Mouse (Mus musculus): ENCODE measurements around the gene Olfr65. TPM values are rescaled to one million over a fixed set of nuclear protein-coding genes. Genes with fewer than 3 reads are reported as not detected.

Gene Olfr65
- polyA plus RNA-seq (2014; fragmentation: Nextera tagmentation; extraction: Ambion mirVana), result 0.13 and 0.35 TPM in 2 replicates

DNA sequence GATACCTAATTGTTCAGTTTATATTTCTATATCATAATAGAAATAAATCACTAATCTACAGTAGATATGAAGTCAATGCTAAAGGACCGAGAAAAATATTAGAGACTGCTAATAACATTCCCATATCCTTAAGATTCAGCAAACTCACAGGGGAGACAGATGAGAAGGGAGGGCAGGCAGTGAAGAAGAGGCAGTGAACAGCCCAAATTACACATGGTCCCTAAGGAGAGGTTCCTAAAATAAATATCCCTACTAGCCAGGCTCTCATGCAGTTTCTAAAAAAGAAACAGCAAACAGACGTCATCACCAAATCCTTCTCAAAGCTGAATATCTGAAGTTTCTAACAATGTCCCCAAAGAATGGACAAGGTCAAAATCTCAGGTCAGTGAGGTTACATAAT, at the start of gene Olfr65:
Gene Olfr65 (plus strand): TSS at position 301 of the 400 bp plus-strand sequence.
- Histone ChIP-seq H3K4me2 (ENCODE audit: low read depth, low read length) (no peak within 1 kb of the TSS), H3K36me3 (ENCODE audit: control insufficient read depth, insufficient read depth, low read length) (no peaks in the 10 kb centered on the region), H3K4me3 (ENCODE audit: low read depth, low read length) (no peak within 1 kb of the TSS), H3K27me3 (replicated peaks; ENCODE audit: control insufficient read depth, insufficient read depth, low read length) (no peaks in the 10 kb centered on the region), H3K27ac (replicated peaks; ENCODE audit: low read depth, low read length) (no peak within 1 kb of the TSS), H3K4me1 (ENCODE audit: control insufficient read depth, insufficient read depth, low read length) (no peaks in the 10 kb centered on the region), H3K9me3 (ENCODE audit: control insufficient read depth, low read length) (no peaks in the 10 kb centered on the region), H3K9ac (ENCODE audit: low read depth, low read length) (no peak within 1 kb of the TSS)
- no peak for DNase-seq (ENCODE audit: low spot score)
- WGBS, result 73% methylated on average over 2 of the region's 2 CpGs
- no peak for ATAC-seq (ENCODE audit: low read depth)

DNA sequence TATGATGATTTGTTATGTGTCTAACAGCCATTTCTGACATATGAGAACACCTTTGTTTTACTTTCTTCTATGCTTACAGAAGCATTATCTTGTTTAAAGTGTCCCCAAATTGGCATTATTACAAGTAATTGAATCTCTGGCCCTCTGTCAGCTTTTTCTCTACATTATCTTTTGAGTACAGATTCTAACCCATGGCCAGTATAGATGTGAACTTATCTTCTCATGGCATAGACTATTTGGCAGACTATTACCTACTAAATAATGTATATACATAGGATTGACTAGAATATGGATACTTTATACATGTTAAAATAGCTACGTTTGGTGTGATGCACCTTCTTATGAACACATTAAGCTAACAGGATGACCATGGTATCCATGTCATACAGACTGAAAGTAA, 48.6 kb upstream of the Olfr65 start:
- ATAC-seq (ENCODE audit: low read depth) (no peak), DNase-seq (ENCODE audit: low spot score) (no peak)
- H3K27ac ChIP-seq (replicated peaks; ENCODE audit: low read depth, low read length), result no peak overlapping the region
- H3K4me2 ChIP-seq (ENCODE audit: low read depth, low read length), result no peak overlapping the region
- 69% methylated on average over 1 of the region's 1 CpGs for whole genome bisulfite sequencing
- no peak overlapping the region for H3K9ac ChIP-seq (ENCODE audit: low read depth, low read length)
- H3K9me3 ChIP-seq (ENCODE audit: control insufficient read depth, low read length), result no peaks in the 10 kb centered on the region
- no peaks in the 10 kb centered on the region for H3K27me3 ChIP-seq (replicated peaks; ENCODE audit: control insufficient read depth, insufficient read depth, low read length)
- no peaks in the 10 kb centered on the region for H3K36me3 ChIP-seq (ENCODE audit: control insufficient read depth, insufficient read depth, low read length)
- no peaks in the 10 kb centered on the region for H3K4me1 ChIP-seq (ENCODE audit: control insufficient read depth, insufficient read depth, low read length)
- H3K4me3 ChIP-seq (ENCODE audit: low read depth, low read length), result no peak overlapping the region

DNA sequence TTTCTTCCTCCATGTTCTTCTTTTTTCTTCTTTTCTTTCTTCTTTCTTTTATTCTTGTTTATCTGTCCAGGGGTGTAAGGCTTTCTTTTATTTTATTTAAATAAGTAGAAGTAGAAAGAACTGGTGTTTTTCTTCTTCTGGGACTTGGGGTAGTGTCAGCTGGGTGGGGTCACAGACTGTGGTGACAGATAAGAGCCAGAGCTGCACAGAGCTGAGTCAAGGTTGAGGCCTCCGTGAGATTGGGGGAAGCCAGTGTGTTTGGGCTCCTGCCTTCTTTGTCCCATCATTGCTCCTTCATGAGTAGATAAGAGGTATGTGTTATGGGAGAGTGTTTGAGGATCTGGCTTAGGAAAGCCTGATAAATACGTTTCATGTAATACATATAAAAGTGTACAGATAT, 44.2 kb upstream of the Olfr65 start:
- H3K4me1 ChIP-seq (ENCODE audit: control insufficient read depth, insufficient read depth, low read length), result no peaks in the 10 kb centered on the region
- no peak overlapping the region for H3K4me2 ChIP-seq (ENCODE audit: low read depth, low read length)
- 63% methylated on average over 2 of the region's 2 CpGs for WGBS
- H3K27me3 ChIP-seq (replicated peaks; ENCODE audit: control insufficient read depth, insufficient read depth, low read length), result no peaks in the 10 kb centered on the region
- H3K9me3 ChIP-seq (ENCODE audit: control insufficient read depth, low read length), result no peaks in the 10 kb centered on the region
- ATAC-seq (ENCODE audit: low read depth) (no peak), DNase-seq (ENCODE audit: low spot score) (no peak)
- no peak overlapping the region for H3K9ac ChIP-seq (ENCODE audit: low read depth, low read length)
- no peak overlapping the region for H3K27ac ChIP-seq (replicated peaks; ENCODE audit: low read depth, low read length)
- no peak overlapping the region for H3K4me3 ChIP-seq (ENCODE audit: low read depth, low read length)
- H3K36me3 ChIP-seq (ENCODE audit: control insufficient read depth, insufficient read depth, low read length), result no peaks in the 10 kb centered on the region

DNA sequence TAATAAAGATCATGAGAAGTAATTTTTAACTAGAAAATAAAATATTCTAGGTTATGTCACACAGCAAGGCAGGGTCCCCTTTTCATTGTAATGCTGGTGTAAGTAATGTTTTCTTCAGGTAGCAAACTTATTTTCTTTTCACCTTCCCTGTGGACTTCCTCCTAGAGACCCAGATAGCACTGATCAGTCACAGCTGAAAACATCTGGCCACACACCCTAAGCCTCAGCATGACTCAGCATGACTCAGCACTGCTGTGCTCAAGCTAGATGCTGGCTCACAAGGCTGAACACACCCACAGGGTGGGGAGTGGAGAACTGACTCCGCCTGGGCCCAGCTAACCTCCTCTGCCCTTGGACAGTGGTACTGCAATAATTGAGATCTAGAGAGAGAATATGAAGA, 42.4 kb upstream of the Olfr65 start:
- WGBS, result 40% methylated on average over 1 of the region's 1 CpGs

DNA sequence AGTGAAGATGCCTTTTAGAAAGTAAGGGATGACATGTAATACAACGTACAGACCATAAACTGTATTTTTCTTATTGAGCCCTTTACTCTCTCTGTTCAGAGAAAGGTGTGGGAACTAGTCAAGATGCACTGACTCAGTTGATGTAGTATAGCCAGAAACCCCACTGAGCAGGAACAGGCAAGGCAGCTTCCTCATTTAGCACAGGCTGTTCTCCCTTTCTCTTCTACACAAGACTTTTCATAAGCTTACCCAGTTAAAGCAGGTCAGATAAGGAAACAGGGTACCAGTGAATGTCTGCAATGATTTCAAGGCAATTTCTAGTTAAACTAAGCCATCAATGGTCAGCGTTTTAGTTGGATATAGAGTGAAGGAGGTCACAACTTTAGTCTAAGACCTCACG, 41.8 kb upstream of the Olfr65 start:
- no peaks in the 10 kb centered on the region for H3K27me3 ChIP-seq (replicated peaks; ENCODE audit: control insufficient read depth, insufficient read depth, low read length)
- no peak overlapping the region for H3K4me2 ChIP-seq (ENCODE audit: low read depth, low read length)
- no peak for DNase-seq (ENCODE audit: low spot score)
- no peak overlapping the region for H3K4me3 ChIP-seq (ENCODE audit: low read depth, low read length)
- no peak overlapping the region for H3K27ac ChIP-seq (replicated peaks; ENCODE audit: low read depth, low read length)
- H3K9ac ChIP-seq (ENCODE audit: low read depth, low read length), result no peak overlapping the region
- no peak for ATAC-seq (ENCODE audit: low read depth)
- WGBS, result 78% methylated on average over 3 of the region's 3 CpGs
- no peaks in the 10 kb centered on the region for H3K4me1 ChIP-seq (ENCODE audit: control insufficient read depth, insufficient read depth, low read length)
- no peaks in the 10 kb centered on the region for H3K36me3 ChIP-seq (ENCODE audit: control insufficient read depth, insufficient read depth, low read length)
- H3K9me3 ChIP-seq (ENCODE audit: control insufficient read depth, low read length), result no peaks in the 10 kb centered on the region

More for the DNA sequence above, 42.4 kb upstream of the Olfr65 start:
- no peaks in the 10 kb centered on the region for H3K4me1 ChIP-seq (ENCODE audit: control insufficient read depth, insufficient read depth, low read length)
- H3K27me3 ChIP-seq (replicated peaks; ENCODE audit: control insufficient read depth, insufficient read depth, low read length), result no peaks in the 10 kb centered on the region
- no peaks in the 10 kb centered on the region for H3K9me3 ChIP-seq (ENCODE audit: control insufficient read depth, low read length)
- H3K4me3 ChIP-seq (ENCODE audit: low read depth, low read length), result no peak overlapping the region
- H3K27ac ChIP-seq (replicated peaks; ENCODE audit: low read depth, low read length), result no peak overlapping the region
- H3K9ac ChIP-seq (ENCODE audit: low read depth, low read length), result no peak overlapping the region
- peak; percentile 7 for DNase-seq (ENCODE audit: low spot score)
- no peak for ATAC-seq (ENCODE audit: low read depth)
- no peaks in the 10 kb centered on the region for H3K36me3 ChIP-seq (ENCODE audit: control insufficient read depth, insufficient read depth, low read length)
- H3K4me2 ChIP-seq (ENCODE audit: low read depth, low read length), result no peak overlapping the region

DNA sequence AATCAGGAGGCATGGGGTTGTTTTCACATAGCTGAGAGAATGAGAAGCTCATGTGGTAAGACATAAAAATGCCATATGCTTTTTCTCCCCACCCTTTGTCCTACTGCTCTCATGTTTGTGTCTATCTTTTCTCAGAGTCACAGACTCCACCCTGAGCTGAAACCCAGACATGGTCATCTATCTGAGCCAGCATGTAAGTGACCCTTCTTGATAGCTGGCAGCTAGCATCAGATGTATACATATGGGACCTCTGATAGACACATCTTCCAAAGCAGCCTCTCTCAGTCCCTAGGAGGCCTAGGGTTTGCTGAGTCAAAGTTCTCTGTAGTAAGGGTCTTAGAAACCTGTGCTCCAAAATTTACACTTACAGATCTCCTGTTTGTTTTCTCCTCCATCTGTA, 37.6 kb upstream of the Olfr65 start:
- no peak overlapping the region for H3K4me2 ChIP-seq (ENCODE audit: low read depth, low read length)
- H3K9ac ChIP-seq (ENCODE audit: low read depth, low read length), result no peak overlapping the region
- ATAC-seq (ENCODE audit: low read depth), result no peak
- H3K27me3 ChIP-seq (replicated peaks; ENCODE audit: control insufficient read depth, insufficient read depth, low read length), result no peaks in the 10 kb centered on the region
- no peak for DNase-seq (ENCODE audit: low spot score)
- no peak overlapping the region for H3K4me3 ChIP-seq (ENCODE audit: low read depth, low read length)
- H3K27ac ChIP-seq (replicated peaks; ENCODE audit: low read depth, low read length), result no peak overlapping the region
- H3K9me3 ChIP-seq (ENCODE audit: control insufficient read depth, low read length), result no peaks in the 10 kb centered on the region
- no peaks in the 10 kb centered on the region for H3K36me3 ChIP-seq (ENCODE audit: control insufficient read depth, insufficient read depth, low read length)
- H3K4me1 ChIP-seq (ENCODE audit: control insufficient read depth, insufficient read depth, low read length), result no peaks in the 10 kb centered on the region

DNA sequence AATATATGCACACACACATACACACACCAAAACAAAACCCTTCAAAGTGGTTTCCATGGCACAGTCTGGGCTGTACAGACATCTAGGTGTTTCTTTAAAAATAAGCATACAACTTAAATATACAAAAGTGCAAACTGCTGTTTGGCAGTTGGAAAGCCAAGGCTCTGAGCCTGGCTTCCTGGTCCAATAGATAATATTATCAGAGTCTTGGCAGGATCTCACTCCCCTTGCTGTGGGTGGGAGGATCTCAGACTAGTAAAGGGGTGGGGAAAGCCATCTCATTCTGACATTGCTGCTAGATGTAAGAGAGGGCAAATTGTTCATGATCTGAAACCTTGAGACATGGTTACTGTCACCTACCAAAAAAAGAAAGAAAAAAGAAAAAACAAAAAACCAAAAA, 32.6 kb upstream of the Olfr65 start:
- Histone ChIP-seq H3K27ac (replicated peaks; ENCODE audit: low read depth, low read length) (no peak overlapping the region), H3K4me3 (ENCODE audit: low read depth, low read length) (no peak overlapping the region), H3K9me3 (ENCODE audit: control insufficient read depth, low read length) (no peaks in the 10 kb centered on the region), H3K4me2 (ENCODE audit: low read depth, low read length) (no peak overlapping the region), H3K9ac (ENCODE audit: low read depth, low read length) (no peak overlapping the region), H3K36me3 (ENCODE audit: control insufficient read depth, insufficient read depth, low read length) (no peaks in the 10 kb centered on the region), H3K27me3 (replicated peaks; ENCODE audit: control insufficient read depth, insufficient read depth, low read length) (no peaks in the 10 kb centered on the region), H3K4me1 (ENCODE audit: control insufficient read depth, insufficient read depth, low read length) (no peaks in the 10 kb centered on the region)
- no peak for DNase-seq (ENCODE audit: low spot score)
- no peak for ATAC-seq (ENCODE audit: low read depth)

DNA sequence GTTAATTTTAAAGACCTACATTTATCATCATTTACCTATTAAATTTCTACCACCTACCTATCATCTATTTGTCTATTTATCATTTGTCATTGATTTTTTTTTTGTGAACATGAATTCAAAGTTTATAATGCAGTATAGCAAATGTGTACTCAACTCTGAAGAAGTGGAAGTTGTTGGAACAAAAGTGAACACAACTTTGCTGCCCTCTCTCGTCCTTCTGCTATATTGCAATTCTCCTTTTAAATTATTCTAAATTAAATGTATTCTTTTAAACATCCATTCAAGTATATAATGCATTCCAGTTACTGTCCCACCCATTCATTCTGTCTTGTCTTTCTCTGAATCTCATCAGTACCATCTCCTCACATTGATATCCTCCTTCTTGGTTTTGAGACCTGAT, 30.2 kb upstream of the Olfr65 start:
- Histone ChIP-seq H3K36me3 (ENCODE audit: control insufficient read depth, insufficient read depth, low read length) (no peaks in the 10 kb centered on the region), H3K4me1 (ENCODE audit: control insufficient read depth, insufficient read depth, low read length) (no peaks in the 10 kb centered on the region), H3K4me2 (ENCODE audit: low read depth, low read length) (no peak overlapping the region), H3K9me3 (ENCODE audit: control insufficient read depth, low read length) (no peaks in the 10 kb centered on the region), H3K27ac (replicated peaks; ENCODE audit: low read depth, low read length) (no peak overlapping the region), H3K9ac (ENCODE audit: low read depth, low read length) (no peak overlapping the region), H3K4me3 (ENCODE audit: low read depth, low read length) (no peak overlapping the region), H3K27me3 (replicated peaks; ENCODE audit: control insufficient read depth, insufficient read depth, low read length) (no peaks in the 10 kb centered on the region)
- DNase-seq (ENCODE audit: low spot score) (peak; percentile 5), ATAC-seq (ENCODE audit: low read depth) (no peak)
- 4% methylated on average over 1 of the region's 1 CpGs for WGBS

DNA sequence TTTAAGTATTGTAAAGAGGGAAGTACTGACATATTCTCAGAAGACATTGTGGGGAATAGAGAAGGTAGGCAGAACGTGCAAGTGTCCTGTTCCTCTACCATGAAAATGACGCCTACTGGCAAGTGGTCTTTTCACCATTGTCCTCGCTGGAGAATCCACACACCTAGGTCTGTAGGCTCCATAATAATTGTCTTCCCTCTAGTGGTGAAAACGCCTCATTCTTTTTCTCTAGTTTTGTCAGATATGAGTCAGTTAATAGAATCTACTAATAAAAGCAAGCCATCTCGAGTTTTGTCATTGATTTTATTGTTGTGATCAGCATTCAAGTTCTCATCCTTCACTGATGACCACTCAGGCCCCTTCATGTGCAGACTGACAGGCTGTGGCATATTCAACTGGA, 28.8 kb upstream of the Olfr65 start:
- Histone ChIP-seq H3K4me1 (ENCODE audit: control insufficient read depth, insufficient read depth, low read length) (no peaks in the 10 kb centered on the region), H3K36me3 (ENCODE audit: control insufficient read depth, insufficient read depth, low read length) (no peaks in the 10 kb centered on the region), H3K4me2 (ENCODE audit: low read depth, low read length) (no peak overlapping the region), H3K9ac (ENCODE audit: low read depth, low read length) (no peak overlapping the region), H3K27ac (replicated peaks; ENCODE audit: low read depth, low read length) (no peak overlapping the region), H3K4me3 (ENCODE audit: low read depth, low read length) (no peak overlapping the region), H3K9me3 (ENCODE audit: control insufficient read depth, low read length) (no peaks in the 10 kb centered on the region), H3K27me3 (replicated peaks; ENCODE audit: control insufficient read depth, insufficient read depth, low read length) (no peaks in the 10 kb centered on the region)
- no peak for ATAC-seq (ENCODE audit: low read depth)
- WGBS, result 48% methylated on average over 5 of the region's 5 CpGs
- no peak for DNase-seq (ENCODE audit: low spot score)

Measured in embryonic facial prominence, embryonic 14.5 days (tissue).